Mouse (Mus musculus) G1E-ER4 (cell line): ENCODE data around the gene Mtm1. TPM values are rescaled to one million over a fixed set of nuclear protein-coding genes. Genes with fewer than 3 reads are reported as not detected.

Experiments used
- GATA1 ChIP-seq: IDR thresholded peaks from one replicate; pipeline ENCODE4 v1.8.0; 2012; ENCODE audit warnings: low read length, inconsistent platforms
- polyA plus RNA-seq: library from polyadenylated mRNA; stranded (reverse); fragments of >175 nt; gene quantifications from 2 replicates; pipeline ENCODE4 v1.2.3, GENCODE M21; 2012

Gene Mtm1
- polyA plus RNA-seq = 0.15 and 0.18 TPM in 2 replicates

- TF ChIP-seq GATA1 = no peak
Observed at GRCm38 (mm10) chrX:71210467-71210866, at the start of gene Mtm1. TSS of gene Mtm1 (plus strand) at chrX:71210767.

DNA sequence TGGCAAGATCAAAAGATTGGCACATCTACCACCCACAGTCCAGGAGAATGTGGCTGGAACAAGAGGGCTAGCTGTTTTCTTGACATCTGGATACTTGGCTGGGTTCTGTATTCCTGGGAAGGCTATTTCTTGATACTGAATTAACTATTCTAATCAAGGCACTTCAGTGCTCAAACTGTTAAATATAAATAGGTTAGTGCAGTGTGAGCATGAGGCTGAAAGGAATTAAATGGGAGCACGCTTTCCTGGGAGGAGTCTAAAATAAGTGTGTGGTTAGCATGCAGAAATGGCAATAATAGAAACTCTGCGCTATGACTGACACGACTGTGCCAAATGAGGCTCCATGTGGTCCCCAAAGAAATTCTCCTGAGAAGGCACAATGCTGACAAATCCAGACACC, 29.0 kb upstream of the Mtm1 start:
- no peak for TF ChIP-seq GATA1

DNA sequence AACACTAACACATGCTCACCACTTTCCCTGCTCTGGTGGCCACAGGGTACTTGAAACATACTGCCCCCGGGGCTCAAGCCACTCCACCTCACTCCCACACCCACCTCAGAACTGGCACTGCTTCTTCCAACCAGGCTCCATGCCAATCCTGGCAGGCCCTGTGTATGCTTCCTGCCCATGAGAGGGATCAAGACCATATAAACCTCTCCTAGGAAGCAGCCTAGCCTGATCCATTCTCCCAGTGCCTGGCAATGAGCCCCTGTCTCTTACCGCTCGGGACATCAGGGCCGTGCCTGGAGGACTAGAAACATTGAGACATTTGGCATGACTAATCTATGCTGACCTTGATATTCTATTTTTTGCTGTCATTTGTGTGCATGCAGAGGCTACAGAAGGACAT, 26.9 kb upstream of the Mtm1 start:
- TF ChIP-seq GATA1 = no peak

GRCm38 (mm10) chrX:71186396-71186795, 24.2 kb upstream of the Mtm1 start:
- no peak for TF ChIP-seq GATA1

- TF ChIP-seq GATA1 = no peak
Observed at GRCm38 (mm10) chrX:71204776-71205175, 5.8 kb upstream of the Mtm1 start.

- no peak for TF ChIP-seq GATA1
Observed at GRCm38 (mm10) chrX:71205821-71206542, 4.6 kb upstream of the Mtm1 start.

DNA sequence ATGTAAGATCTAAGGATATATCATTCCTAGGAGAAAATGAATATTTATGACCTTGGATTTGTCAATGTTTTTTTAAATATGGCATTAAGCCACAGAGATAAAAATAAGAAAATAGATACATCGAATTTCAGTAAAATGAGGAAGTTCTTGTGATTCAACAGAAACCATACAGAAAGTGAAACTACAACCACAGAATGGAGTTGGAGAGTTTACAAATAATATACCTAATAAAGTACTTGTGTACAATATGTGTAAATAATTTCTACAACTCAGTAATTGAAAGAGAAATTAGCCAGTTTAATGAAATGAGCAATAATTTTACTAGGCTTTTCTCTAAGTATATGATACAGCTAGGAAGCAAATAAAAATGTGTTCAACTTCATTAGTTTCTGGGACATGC, 4.0 kb upstream of the Mtm1 start:
- TF ChIP-seq GATA1 = no peak

GRCm38 (mm10) chrX:71212911-71213310, 2.3 kb downstream of the Mtm1 start:
- TF ChIP-seq GATA1 = no peak

- TF ChIP-seq GATA1 = no peak
Observed at GRCm38 (mm10) chrX:71214441-71215112, 4.0 kb downstream of the Mtm1 start.

DNA sequence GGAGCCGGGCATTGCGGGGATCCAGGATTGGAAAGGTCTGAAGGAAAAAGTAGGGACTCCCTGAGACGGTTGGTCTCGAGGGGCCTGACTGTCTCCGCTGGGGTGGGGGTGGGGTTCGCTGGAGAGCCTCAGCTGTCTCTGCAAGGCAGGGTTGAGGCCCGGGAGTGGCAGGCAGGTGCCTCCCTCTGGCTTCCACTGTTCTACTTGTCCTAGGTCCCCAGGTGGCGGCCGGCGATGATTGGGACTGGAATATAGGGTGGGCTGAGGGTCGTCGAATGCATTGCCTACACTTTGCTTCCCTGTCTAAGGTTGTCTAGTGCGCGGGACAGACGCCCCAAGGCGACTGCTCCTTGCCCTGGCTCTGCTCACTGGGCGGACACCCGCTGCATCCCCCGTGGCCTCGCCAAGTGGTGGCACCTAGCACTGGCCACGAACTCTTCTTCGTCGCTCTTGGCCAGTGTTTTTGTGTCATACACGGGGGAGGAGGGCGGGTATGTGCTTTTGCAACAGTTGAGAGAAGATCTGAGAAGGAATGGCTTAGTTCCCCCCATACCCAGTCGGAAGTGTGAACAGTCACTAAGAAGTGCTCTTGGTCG, 4.6 kb downstream of the Mtm1 start:
- no peak for TF ChIP-seq GATA1

GRCm38 (mm10) chrX:71216879-71217278, 6.3 kb downstream of the Mtm1 start:
- peak; percentile 38 for TF ChIP-seq GATA1

- TF ChIP-seq GATA1 = no peak
Observed at GRCm38 (mm10) chrX:71218853-71219252, 8.3 kb downstream of the Mtm1 start.

- TF ChIP-seq GATA1 = no peak
Observed at GRCm38 (mm10) chrX:71220896-71221295, 10.3 kb downstream of the Mtm1 start.

- TF ChIP-seq GATA1 = no peak
Observed at GRCm38 (mm10) chrX:71222648-71223408, 12.3 kb downstream of the Mtm1 start.

DNA sequence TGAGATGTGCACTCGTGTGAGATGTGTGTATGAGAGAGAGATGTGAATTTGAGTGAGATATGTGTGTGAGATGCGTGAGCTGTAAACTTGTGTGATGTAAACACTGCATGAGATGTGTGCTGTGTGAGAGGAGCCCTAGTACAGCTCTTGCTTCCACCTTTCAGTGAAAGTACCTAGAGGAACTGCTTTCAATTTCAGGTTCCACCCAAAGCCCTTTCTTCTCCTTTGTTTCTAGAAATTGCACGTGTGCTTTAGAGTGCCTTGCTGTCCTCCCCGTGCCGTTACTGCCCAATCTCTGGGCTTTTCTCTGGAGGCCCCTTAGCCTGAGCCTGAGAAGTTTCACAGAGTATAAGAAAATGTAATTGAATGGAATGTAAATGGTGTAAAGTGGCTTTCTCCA, 16.3 kb downstream of the Mtm1 start:
- TF ChIP-seq GATA1 = no peak

GRCm38 (mm10) chrX:71228200-71228599, 17.6 kb downstream of the Mtm1 start:
- TF ChIP-seq GATA1 = no peak
